Mouse (Mus musculus) stomach, embryonic 16.5 days (tissue): ENCODE results near the gene Ctdnep1. TPM values are rescaled to one million over a fixed set of nuclear protein-coding genes. Genes with fewer than 3 reads are reported as not detected.

Source experiments
- ATAC-seq: fragments of 200-750 bp; cut with Nextera tagmentation; 2 replicates; pipeline ENCODE4 v1.8.0; 2017; ENCODE audit warnings: moderate number of reproducible peaks, moderate TSS enrichment; ENCODE audit not compliant: insufficient read depth, low FRiP score
- H3K27ac ChIP-seq: fragments of 300-500 bp; sonication (generic); 2 replicates; pipeline ENCODE4 v1.5.1; 2014; ENCODE audit warnings: low read length
- H3K27me3 ChIP-seq: fragments of 300-500 bp; sonication (generic); 2 replicates; pipeline ENCODE4 v1.6.1; 2014; ENCODE audit warnings: low read length, control low read depth, mixed read lengths; ENCODE audit not compliant: control insufficient read depth, insufficient read depth
- H3K36me3 ChIP-seq: fragments of 300-500 bp; sonication (generic); 2 replicates; pipeline ENCODE4 v1.6.1; 2014; ENCODE audit warnings: low read length; ENCODE audit not compliant: control insufficient read depth, insufficient read depth
- H3K4me1 ChIP-seq: fragments of 300-500 bp; sonication (generic); 2 replicates; pipeline ENCODE4 v1.6.1; 2014; ENCODE audit warnings: low read length, control low read depth, mixed read lengths; ENCODE audit not compliant: control insufficient read depth, insufficient read depth
- H3K4me2 ChIP-seq: fragments of 300-500 bp; sonication (generic); 2 replicates; pipeline ENCODE4 v1.6.1; 2014; ENCODE audit warnings: low read depth, low read length, mixed read lengths
- H3K4me3 ChIP-seq: fragments of 300-500 bp; sonication (generic); replicated peaks from 2 replicates; pipeline ENCODE4 v1.5.1; 2014; ENCODE audit warnings: mild to moderate bottlenecking, low read length
- H3K9ac ChIP-seq: fragments of 300-500 bp; sonication (generic); 2 replicates; pipeline ENCODE4 v1.6.1; 2014; ENCODE audit warnings: low read length
- H3K9me3 ChIP-seq: fragments of 300-500 bp; sonication (generic); replicated peaks from 2 replicates; pipeline ENCODE4 v1.6.1; 2016; ENCODE audit warnings: low read length, control low read depth; ENCODE audit not compliant: control insufficient read depth
- WGBS: fragments of 180-500 bp; shearing (Covaris S2); extraction: QIAGEN DNeasy Blood & Tissue Kit; methylation state at CpG from one replicate; pipeline ENCODE4 v1.1.7; 2014; 5-methylcytosine and 5-hydroxymethylcytosine counted together
- polyA plus RNA-seq: library from polyadenylated mRNA; unstranded; fragments of >200 nt; fragmentation: Nextera tagmentation; extraction: Ambion mirVana; gene quantifications from 2 replicates; pipeline ENCODE4 v1.2.1, GENCODE M21; 2015

Ctdnep1 gene
- polyA plus RNA-seq, 1 experiment from 2014 or later = 17.5 TPM

GRCm38 (mm10) chr11:69937385-69937784, 43.6 kb upstream of the Ctdnep1 start:
- Histone ChIP-seq H3K4me2 (no peak overlapping the region), H3K4me3 (no peak overlapping the region), H3K9ac (peak overlapping the region; percentile 3; the same call in 1 of the 2 replicates), H3K27me3 (no peaks in the 10 kb centered on the region; the same call in 1 of the 2 replicates), H3K36me3 (no peaks in the 10 kb centered on the region), H3K9me3 (no peaks in the 10 kb centered on the region), H3K27ac (peak overlapping the region; percentile 7; the same call in 1 of the 2 replicates), H3K4me1 (peaks cover 27% of the 10 kb centered on the region)
- 0 out of 2 replicates have a peak, but pooled peaks have one; percentile 4 for ATAC-seq
- 30% methylated on average over 4 of the region's 4 CpGs for WGBS

GRCm38 (mm10) chr11:69937834-69938233, 43.1 kb upstream of the Ctdnep1 start:
- Histone ChIP-seq H3K36me3 (no peaks in the 10 kb centered on the region), H3K4me1 (peaks cover 27% of the 10 kb centered on the region), H3K4me3 (no peak overlapping the region), H3K27me3 (no peaks in the 10 kb centered on the region; the same call in 1 of the 2 replicates), H3K4me2 (no peak overlapping the region), H3K9me3 (no peaks in the 10 kb centered on the region), H3K9ac (peak overlapping the region; percentile 3), H3K27ac (peak overlapping the region; percentile 7; the same call in 1 of the 2 replicates)
- no peak for ATAC-seq
- WGBS = 71% methylated on average over 5 of the region's 5 CpGs

GRCm38 (mm10) chr11:69938401-69938979, 42.5 kb upstream of the Ctdnep1 start:
- H3K4me3 ChIP-seq = no peak overlapping the region
- no peak for ATAC-seq
- no peaks in the 10 kb centered on the region for H3K36me3 ChIP-seq
- H3K9me3 ChIP-seq = no peaks in the 10 kb centered on the region
- no peak overlapping the region for H3K27ac ChIP-seq
- H3K9ac ChIP-seq = no peak overlapping the region; the same call in 1 of the 2 replicates
- peaks cover 27% of the 10 kb centered on the region for H3K4me1 ChIP-seq
- no peak overlapping the region for H3K4me2 ChIP-seq
- H3K27me3 ChIP-seq = no peaks in the 10 kb centered on the region; the same call in 1 of the 2 replicates
- 33% methylated on average over 9 of the region's 9 CpGs for WGBS

GRCm38 (mm10) chr11:69939181-69939580, 41.8 kb upstream of the Ctdnep1 start:
- H3K9ac ChIP-seq = no peak overlapping the region

GRCm38 (mm10) chr11:69939731-69940130, 41.2 kb upstream of the Ctdnep1 start:
- H3K9me3 ChIP-seq = no peaks in the 10 kb centered on the region
- peaks cover 24% of the 10 kb centered on the region for H3K4me1 ChIP-seq
- no peak overlapping the region for H3K27ac ChIP-seq
- H3K4me3 ChIP-seq = no peak overlapping the region
- H3K9ac ChIP-seq = no peak overlapping the region
- no peak overlapping the region for H3K4me2 ChIP-seq
- no peaks in the 10 kb centered on the region; the same call in 1 of the 2 replicates for H3K27me3 ChIP-seq
- H3K36me3 ChIP-seq = 0 out of 2 replicates have a peak, but pooled peaks cover 2% of the 10 kb centered on the region
- no peak for ATAC-seq
- WGBS = 93% methylated on average over 17 of the region's 17 CpGs

More at GRCm38 (mm10) chr11:69939181-69939580, 41.8 kb upstream of the Ctdnep1 start:
- no peak overlapping the region for H3K4me3 ChIP-seq
- no peak overlapping the region for H3K4me2 ChIP-seq
- no peaks in the 10 kb centered on the region for H3K36me3 ChIP-seq
- no peaks in the 10 kb centered on the region for H3K9me3 ChIP-seq
- ATAC-seq = no peak
- H3K27me3 ChIP-seq = no peaks in the 10 kb centered on the region; the same call in 1 of the 2 replicates
- H3K4me1 ChIP-seq = peaks cover 27% of the 10 kb centered on the region
- no peak overlapping the region for H3K27ac ChIP-seq
- WGBS = 59% methylated on average over 5 of the region's 5 CpGs

- Histone ChIP-seq H3K9me3 (no peaks in the 10 kb centered on the region), H3K9ac (no peak overlapping the region), H3K27ac (no peak overlapping the region), H3K36me3 (0 out of 2 replicates have a peak, but pooled peaks cover 8% of the 10 kb centered on the region), H3K4me1 (peaks cover 17% of the 10 kb centered on the region), H3K4me3 (no peak overlapping the region), H3K4me2 (no peak overlapping the region), H3K27me3 (no peaks in the 10 kb centered on the region; the same call in 1 of the 2 replicates)
- 70% methylated on average over 4 of the region's 4 CpGs for WGBS
- no peak for ATAC-seq
Measured at GRCm38 (mm10) chr11:69940962-69941361, 40.0 kb upstream of the Ctdnep1 start.

GRCm38 (mm10) chr11:69945216-69945615, 35.7 kb upstream of the Ctdnep1 start:
- no peak for ATAC-seq
- Histone ChIP-seq H3K4me2 (peak overlapping the region; percentile 77; the same call in 1 of the 2 replicates), H3K9me3 (no peaks in the 10 kb centered on the region), H3K9ac (0 out of 2 replicates have a peak overlapping the region, but pooled peaks have one; percentile 2), H3K36me3 (0 out of 2 replicates have a peak, but pooled peaks cover 8% of the 10 kb centered on the region), H3K27ac (no peak overlapping the region), H3K27me3 (no peaks in the 10 kb centered on the region), H3K4me3 (peak overlapping the region; percentile 65; the same call in 1 of the 2 replicates), H3K4me1 (peaks cover 26% of the 10 kb centered on the region)
- 73% methylated on average over 13 of the region's 13 CpGs for WGBS

GRCm38 (mm10) chr11:69945997-69946891, 34.7 kb upstream of the Ctdnep1 start:
- H3K4me2 ChIP-seq = peak overlapping the region; percentile 77
- H3K9ac ChIP-seq = peak overlapping the region; percentile 68
- no peak for ATAC-seq
- H3K9me3 ChIP-seq = no peaks in the 10 kb centered on the region
- H3K4me3 ChIP-seq = peak overlapping the region; percentile 65
- H3K36me3 ChIP-seq = 0 out of 2 replicates have a peak, but pooled peaks cover 8% of the 10 kb centered on the region
- H3K4me1 ChIP-seq = peaks cover 26% of the 10 kb centered on the region
- peak overlapping the region; percentile 87 for H3K27ac ChIP-seq
- 79% methylated on average over 18 of the region's 18 CpGs for WGBS
- no peaks in the 10 kb centered on the region for H3K27me3 ChIP-seq
